Mouse (Mus musculus): Measurements from ENCODE around the gene Rorc.

DNA sequence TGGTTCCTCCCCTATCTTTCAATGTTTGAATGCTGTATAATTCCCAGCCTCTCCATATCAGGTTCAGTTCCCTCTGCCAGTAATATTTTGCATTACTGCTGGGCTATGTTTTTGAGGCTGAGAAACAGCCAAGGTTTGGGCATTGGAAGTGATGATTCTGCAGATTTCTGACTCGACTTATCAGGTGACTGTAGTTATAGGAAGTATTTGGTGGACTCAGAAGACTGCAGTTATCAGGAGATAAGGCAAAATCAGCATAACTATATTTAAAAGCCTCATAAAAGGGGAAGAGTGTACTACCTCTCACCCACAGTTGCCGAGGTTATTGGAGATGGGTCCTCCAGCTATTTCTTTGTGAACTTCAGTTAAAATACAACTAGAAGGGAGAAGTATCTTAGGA lies 58.4 kb downstream of the Rorc start:
- TF ChIP-seq GATA1 (IDR thresholded peaks at IDR 0.05; ENCODE audit: borderline replicate concordance, low read length): no peak
- no peak for TF ChIP-seq TAL1 (conservative IDR thresholded peaks at IDR 0.05; ENCODE audit: low read depth, low read length)
- TF ChIP-seq CTCF (IDR thresholded peaks at IDR 0.05; ENCODE audit: low read depth, low read length): no peak
